Mouse (Mus musculus): ENCODE measurements around the gene Nrxn3. TPM values are rescaled to one million over a fixed set of nuclear protein-coding genes. Genes with fewer than 3 reads are reported as not detected.

Gene Nrxn3
- polyA plus RNA-seq, 1 experiment, result 1.0 TPM

DNA sequence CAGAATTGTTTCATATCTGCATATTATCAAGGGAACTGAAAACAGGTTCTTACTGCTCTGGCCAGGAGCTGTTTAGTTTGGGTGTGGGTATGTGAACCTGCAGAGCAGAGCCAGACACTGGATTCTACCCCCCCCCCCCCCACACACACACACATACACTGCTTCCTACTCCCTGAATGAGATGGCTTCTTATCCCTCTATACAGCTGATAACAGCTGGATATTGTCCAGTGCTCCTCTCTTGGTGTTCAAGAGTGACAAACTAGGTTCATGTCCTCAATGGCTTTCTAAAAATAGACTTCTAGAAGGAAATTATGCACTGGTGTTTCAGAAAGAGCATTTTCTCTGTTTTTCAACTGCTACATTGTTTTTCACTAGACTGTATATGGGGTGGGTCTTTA lies 713.8 kb downstream of the Nrxn3 start:
- no peak for TF ChIP-seq POLR2A (IDR thresholded peaks at IDR 0.05; ENCODE audit: borderline replicate concordance, control insufficient read depth, low read depth, low read length)
- TF ChIP-seq CTCF (IDR thresholded peaks at IDR 0.05; ENCODE audit: control insufficient read depth, insufficient read depth, low read length), result no peak
- no peak overlapping the region for H3K4me3 ChIP-seq (replicated peaks; ENCODE audit: control insufficient read depth, low read depth, low read length)
- H3K4me1 ChIP-seq (ENCODE audit: control insufficient read depth, insufficient read depth, low read length), result no peaks in the 10 kb centered on the region
- no peak overlapping the region for H3K27ac ChIP-seq (ENCODE audit: control insufficient read depth, insufficient read depth, low read depth, low read length, poor library complexity)

DNA sequence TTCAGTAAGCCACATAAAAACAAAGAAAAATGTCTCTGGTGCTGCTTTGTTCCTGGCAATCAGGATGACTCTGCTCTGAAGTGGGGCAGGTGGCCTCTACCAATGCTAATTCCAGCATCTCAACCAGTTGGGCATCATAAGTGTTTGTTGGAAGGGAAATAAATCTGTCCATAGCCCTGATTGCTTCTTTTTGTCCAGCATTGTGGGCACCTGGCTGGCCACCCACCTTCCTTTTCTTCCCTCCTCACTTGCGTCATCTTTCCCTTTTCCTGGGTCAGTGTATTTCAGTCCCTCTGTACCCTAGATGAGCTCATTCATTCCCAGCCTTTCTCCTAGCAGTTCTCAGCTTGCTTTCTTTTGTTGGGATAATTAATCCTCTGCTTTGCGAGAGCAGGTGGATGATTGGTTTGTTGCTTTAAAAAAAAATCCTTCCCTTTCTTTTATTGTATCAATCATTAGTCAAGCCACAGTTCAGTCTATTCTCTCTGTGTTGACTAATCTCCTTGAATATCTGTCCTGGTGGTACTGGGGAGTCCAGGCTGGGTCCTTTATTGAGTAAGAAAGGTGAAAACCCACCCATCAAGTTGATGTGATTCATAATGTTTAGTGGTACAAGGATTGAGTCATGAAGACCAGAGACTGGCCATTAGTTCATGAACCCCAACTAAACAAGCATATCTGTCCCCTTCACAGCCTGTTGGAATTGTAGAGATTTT lies 719.8 kb downstream of the Nrxn3 start:
- H3K4me1 ChIP-seq (ENCODE audit: control insufficient read depth, insufficient read depth, low read length), result no peaks in the 10 kb centered on the region
- 66% methylated on average over 2 of the region's 2 CpGs for WGBS
- TF ChIP-seq POLR2A (IDR thresholded peaks at IDR 0.05; ENCODE audit: borderline replicate concordance, control insufficient read depth, low read depth, low read length) (no peak), CTCF (IDR thresholded peaks at IDR 0.05; ENCODE audit: control insufficient read depth, insufficient read depth, low read length) (no peak)

DNA sequence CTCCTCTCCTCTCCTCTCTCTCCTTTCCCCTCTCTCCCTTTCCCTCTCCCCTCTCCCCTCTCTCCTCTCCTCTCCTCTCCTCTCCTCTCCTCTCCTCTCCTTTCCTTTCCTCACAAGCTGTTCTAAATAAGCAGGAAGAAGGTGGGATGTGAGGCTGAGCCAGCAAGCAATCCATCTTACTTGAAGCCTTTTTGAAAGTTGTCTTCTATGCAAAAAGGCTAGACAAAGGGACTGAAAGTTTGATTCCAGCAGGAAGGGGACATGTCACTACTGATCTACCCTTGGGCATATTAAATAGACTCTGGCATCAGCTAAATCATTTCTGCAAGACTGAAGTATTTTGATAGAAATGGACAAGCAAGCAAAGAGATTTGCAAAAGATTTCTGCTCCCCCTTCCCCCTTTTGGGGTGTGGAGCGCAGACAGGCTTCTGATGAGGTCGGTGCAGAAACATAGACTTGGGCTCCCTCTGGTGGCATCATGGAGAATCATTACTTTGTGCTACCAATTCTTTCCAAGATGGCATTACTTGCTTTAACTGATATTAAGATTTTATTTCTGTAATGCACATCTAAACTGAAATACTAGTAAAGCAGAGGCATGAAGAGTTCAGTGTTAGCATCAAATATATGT lies 728.1 kb downstream of the Nrxn3 start:
- TF ChIP-seq CTCF (IDR thresholded peaks at IDR 0.05; ENCODE audit: control insufficient read depth, insufficient read depth, low read length), result no peak
- TF ChIP-seq POLR2A (IDR thresholded peaks at IDR 0.05; ENCODE audit: borderline replicate concordance, control insufficient read depth, low read depth, low read length), result no peak
- no peak overlapping the region for H3K4me3 ChIP-seq (replicated peaks; ENCODE audit: control insufficient read depth, low read depth, low read length)
- H3K27ac ChIP-seq (ENCODE audit: control insufficient read depth, insufficient read depth, low read depth, low read length, poor library complexity), result no peak overlapping the region
- no peaks in the 10 kb centered on the region for H3K4me1 ChIP-seq (ENCODE audit: control insufficient read depth, insufficient read depth, low read length)
- WGBS, result 6% methylated on average over 2 of the region's 2 CpGs

More for the DNA sequence above, 719.8 kb downstream of the Nrxn3 start:
- no peak overlapping the region for H3K4me3 ChIP-seq (replicated peaks; ENCODE audit: control insufficient read depth, low read depth, low read length)
- no peak overlapping the region for H3K27ac ChIP-seq (ENCODE audit: control insufficient read depth, insufficient read depth, low read depth, low read length, poor library complexity)

DNA sequence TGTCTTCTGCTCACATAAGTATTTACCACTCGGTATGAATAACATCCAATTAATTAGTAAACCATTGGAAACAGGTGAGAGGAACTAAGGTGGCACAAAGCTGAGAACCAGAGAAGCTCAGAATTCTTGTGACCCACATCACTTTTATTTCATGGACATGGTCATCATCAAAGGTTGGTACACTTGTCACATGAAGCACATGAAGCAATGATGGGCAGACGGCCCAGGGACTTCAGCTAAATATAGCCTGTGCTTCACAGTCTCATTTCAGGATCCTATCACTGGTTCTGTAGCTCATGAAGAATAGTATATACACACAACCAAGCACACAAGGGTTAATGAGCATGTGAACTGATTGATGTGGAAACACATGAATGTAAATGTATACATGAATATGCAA lies 747.5 kb downstream of the Nrxn3 start:
- Histone ChIP-seq H3K4me3 (replicated peaks; ENCODE audit: control insufficient read depth, low read depth, low read length) (no peak overlapping the region), H3K27ac (ENCODE audit: control insufficient read depth, insufficient read depth, low read depth, low read length, poor library complexity) (no peak overlapping the region), H3K4me1 (ENCODE audit: control insufficient read depth, insufficient read depth, low read length) (no peaks in the 10 kb centered on the region)
- no peak for TF ChIP-seq CTCF (IDR thresholded peaks at IDR 0.05; ENCODE audit: control insufficient read depth, insufficient read depth, low read length)
- WGBS, result 72% methylated on average over 2 of the region's 2 CpGs

DNA sequence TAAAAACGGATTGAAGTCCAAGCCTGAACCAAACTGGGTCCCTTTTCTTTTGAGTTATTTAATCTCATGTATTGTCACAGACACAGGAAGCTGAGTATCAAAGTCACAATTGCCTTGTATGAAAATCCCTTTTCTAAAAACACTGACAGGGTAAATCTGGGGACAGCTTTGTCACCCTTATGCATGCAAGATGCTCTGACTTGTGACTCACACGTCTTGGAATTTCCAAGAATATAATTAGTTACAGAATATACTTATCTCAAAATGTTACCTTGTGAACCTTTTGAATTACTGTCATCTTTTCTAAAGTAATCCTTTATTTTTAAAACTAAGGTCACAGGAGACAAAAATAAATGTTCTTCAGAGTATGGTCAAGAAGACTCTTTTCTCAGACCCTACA lies 748.6 kb downstream of the Nrxn3 start:
- Histone ChIP-seq H3K4me3 (replicated peaks; ENCODE audit: control insufficient read depth, low read depth, low read length) (no peak overlapping the region), H3K27ac (ENCODE audit: control insufficient read depth, insufficient read depth, low read depth, low read length, poor library complexity) (no peak overlapping the region), H3K4me1 (ENCODE audit: control insufficient read depth, insufficient read depth, low read length) (no peaks in the 10 kb centered on the region)
- 53% methylated on average over 2 of the region's 2 CpGs for WGBS
- no peak for TF ChIP-seq POLR2A (IDR thresholded peaks at IDR 0.05; ENCODE audit: borderline replicate concordance, control insufficient read depth, low read depth, low read length)
- no peak for TF ChIP-seq CTCF (IDR thresholded peaks at IDR 0.05; ENCODE audit: control insufficient read depth, insufficient read depth, low read length)

DNA sequence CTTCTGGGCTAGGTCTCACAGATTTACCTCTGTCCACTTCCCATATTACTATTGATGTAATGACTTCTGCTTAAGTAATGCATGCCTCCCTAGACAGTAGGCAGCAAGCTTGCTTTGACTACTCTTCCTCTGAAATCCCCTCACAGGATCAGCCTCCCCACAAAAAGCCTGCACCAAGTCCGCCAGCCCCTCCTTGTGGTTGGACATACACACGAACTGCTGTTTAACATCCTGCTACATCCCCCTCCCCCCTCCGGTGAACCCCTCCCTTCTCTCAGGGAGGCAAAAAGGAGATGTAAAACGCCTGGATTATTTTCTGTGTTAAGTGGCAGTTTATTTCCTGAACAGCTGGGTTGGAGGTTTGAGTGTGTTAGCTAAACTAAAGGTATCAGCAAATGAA lies 749.2 kb downstream of the Nrxn3 start:
- TF ChIP-seq POLR2A (IDR thresholded peaks at IDR 0.05; ENCODE audit: borderline replicate concordance, control insufficient read depth, low read depth, low read length), result no peak
- no peak for TF ChIP-seq CTCF (IDR thresholded peaks at IDR 0.05; ENCODE audit: control insufficient read depth, insufficient read depth, low read length)
- H3K4me1 ChIP-seq (ENCODE audit: control insufficient read depth, insufficient read depth, low read length), result no peaks in the 10 kb centered on the region
- 20% methylated on average over 4 of the region's 4 CpGs for WGBS
- no peak overlapping the region for H3K27ac ChIP-seq (ENCODE audit: control insufficient read depth, insufficient read depth, low read depth, low read length, poor library complexity)
- H3K4me3 ChIP-seq (replicated peaks; ENCODE audit: control insufficient read depth, low read depth, low read length), result no peak overlapping the region

DNA sequence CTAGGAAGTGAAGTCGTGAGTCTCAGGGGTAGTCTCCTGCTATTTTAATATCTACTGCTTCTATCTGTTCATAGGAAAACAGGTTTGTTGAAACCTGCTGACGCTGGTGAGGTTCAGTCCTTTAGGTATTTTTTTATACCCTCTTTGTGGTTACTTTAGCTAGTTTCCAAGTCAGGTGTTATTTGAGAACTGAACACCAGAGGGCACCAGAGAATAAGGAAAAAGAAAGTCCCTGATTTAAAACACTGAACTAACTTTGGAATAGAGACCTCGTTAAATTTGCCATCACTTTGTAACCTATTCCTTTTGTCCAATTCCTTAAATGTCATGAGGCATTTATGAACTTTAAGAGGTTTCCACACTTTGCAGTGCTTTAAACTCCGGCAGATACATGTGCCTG lies 756.4 kb downstream of the Nrxn3 start:
- Histone ChIP-seq H3K4me1 (ENCODE audit: control insufficient read depth, insufficient read depth, low read length) (no peaks in the 10 kb centered on the region), H3K27ac (ENCODE audit: control insufficient read depth, insufficient read depth, low read depth, low read length, poor library complexity) (no peak overlapping the region), H3K4me3 (replicated peaks; ENCODE audit: control insufficient read depth, low read depth, low read length) (no peak overlapping the region)
- TF ChIP-seq POLR2A (IDR thresholded peaks at IDR 0.05; ENCODE audit: borderline replicate concordance, control insufficient read depth, low read depth, low read length) (no peak), CTCF (IDR thresholded peaks at IDR 0.05; ENCODE audit: control insufficient read depth, insufficient read depth, low read length) (no peak)
- WGBS, result 17% methylated on average over 4 of the region's 4 CpGs

DNA sequence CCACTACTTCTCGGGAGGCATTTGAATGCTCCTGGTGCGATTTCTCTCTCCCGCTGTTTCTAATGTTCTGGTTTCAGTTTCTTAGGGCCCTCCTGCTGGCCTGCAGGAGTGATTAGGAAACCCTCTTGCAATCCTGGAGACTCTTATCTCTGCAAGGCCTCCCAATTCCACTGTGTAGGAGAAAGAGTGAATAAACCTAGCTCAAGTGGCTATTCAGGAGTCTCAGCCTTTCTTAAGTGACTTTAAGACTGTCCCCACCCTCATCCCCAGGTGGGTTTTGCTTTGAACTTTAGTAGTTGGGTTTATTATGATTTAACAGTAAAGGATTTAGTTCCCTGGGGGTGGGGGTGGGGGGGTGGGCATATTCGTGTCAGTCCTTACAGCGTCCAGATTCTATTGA lies 759.5 kb downstream of the Nrxn3 start:
- no peak overlapping the region for H3K27ac ChIP-seq (ENCODE audit: control insufficient read depth, insufficient read depth, low read depth, low read length, poor library complexity)
- TF ChIP-seq CTCF (IDR thresholded peaks at IDR 0.05; ENCODE audit: control insufficient read depth, insufficient read depth, low read length) (no peak), POLR2A (IDR thresholded peaks at IDR 0.05; ENCODE audit: borderline replicate concordance, control insufficient read depth, low read depth, low read length) (no peak)
- WGBS, result 69% methylated on average over 5 of the region's 5 CpGs
- no peaks in the 10 kb centered on the region for H3K4me1 ChIP-seq (ENCODE audit: control insufficient read depth, insufficient read depth, low read length)
- H3K4me3 ChIP-seq (replicated peaks; ENCODE audit: control insufficient read depth, low read depth, low read length), result no peak overlapping the region
